38 mouse cellular contexts compared by ENCODE assay signal in genomic region chrX:78369343-78369742, GRCm38 (mm10). TPM values are rescaled to one million over a fixed set of nuclear protein-coding genes. Genes with fewer than 3 reads are reported as not detected.
"Had no signal": no experiment of that assay in that cellular context is flagged by ENCODE, and none has a peak within 500 bp of the region (broad histone marks: within the 10 kb centered on the region; RNA-seq: fewer than 3 reads in every experiment).

Gene 4930480E11Rik, plus strand, starts transcription at chrX:78369643.

- H3K4me3 ChIP-seq: left cerebral cortex, adult 2 months; limb, embryonic 10.5 days; limb, embryonic 12.5 days; limb, embryonic 13.5 days; limb, embryonic 15.5 days; liver, embryonic 12.5 days; liver, embryonic 13.5 days; liver, embryonic 15.5 days; lung, embryonic 15.5 days; megakaryocyte, embryonic 14.5 days; midbrain, embryonic 10.5 days; midbrain, embryonic 12.5 days; midbrain, embryonic 13.5 days; midbrain, embryonic 15.5 days; myocyte had no signal

- H3K4me1 ChIP-seq: limb, embryonic 10.5 days; limb, embryonic 12.5 days; limb, embryonic 13.5 days; limb, embryonic 15.5 days; liver, embryonic 12.5 days; liver, embryonic 13.5 days; liver, embryonic 15.5 days; lung, embryonic 15.5 days; megakaryocyte, embryonic 14.5 days; midbrain, embryonic 10.5 days; midbrain, embryonic 12.5 days; midbrain, embryonic 13.5 days; midbrain, embryonic 15.5 days had no signal

- H3K27me3 ChIP-seq: limb, embryonic 12.5 days; limb, embryonic 13.5 days; limb, embryonic 15.5 days; liver, embryonic 12.5 days; liver, embryonic 13.5 days; liver, embryonic 15.5 days; lung, embryonic 15.5 days; megakaryocyte, embryonic 14.5 days; midbrain, embryonic 12.5 days; midbrain, embryonic 13.5 days; midbrain, embryonic 15.5 days had no signal

- DNase-seq: left cerebral cortex, postnatal 4 days; liver; liver, embryonic 13.5 days; liver, postnatal 0 days; lung, adult 18-20 months; lung, adult 2 months; lung, embryonic 14.5 days; lung, postnatal 10 days; lung, postnatal 14 days; lung, postnatal 36 days; lung, postnatal 4 days; midbrain, embryonic 14.5 days had no signal

- H3K27ac ChIP-seq: left cerebral cortex, adult 2 months; limb, embryonic 10.5 days; limb, embryonic 12.5 days; limb, embryonic 13.5 days; limb, embryonic 15.5 days; liver, embryonic 12.5 days; liver, embryonic 13.5 days; liver, embryonic 14.5 days; liver, embryonic 15.5 days; lung, embryonic 15.5 days; macrophage; midbrain, embryonic 10.5 days; midbrain, embryonic 12.5 days; midbrain, embryonic 13.5 days; midbrain, embryonic 15.5 days had no signal

- H3K36me3 ChIP-seq: limb, embryonic 10.5 days; limb, embryonic 12.5 days; limb, embryonic 13.5 days; limb, embryonic 15.5 days; liver, embryonic 12.5 days; liver, embryonic 13.5 days; liver, embryonic 15.5 days; lung, embryonic 15.5 days; midbrain, embryonic 10.5 days; midbrain, embryonic 12.5 days; midbrain, embryonic 13.5 days; midbrain, embryonic 15.5 days had no signal

RNA-seq across cellular contexts. Expression of gene 4930480E11Rik, which starts in this region (rescaled TPM):
- polyA plus RNA-seq: limb, embryonic 10.5 days; limb, embryonic 11.5 days; limb, embryonic 12.5 days; limb, embryonic 13.5 days; limb, embryonic 14.5 days; limb, embryonic 15.5 days; liver, adult 2 months; liver, embryonic 11.5 days; liver, embryonic 12.5 days; liver, embryonic 13.5 days; liver, embryonic 14.5 days; liver, embryonic 15.5 days; liver, embryonic 16.5 days; liver, postnatal 0 days; lung, adult 2 months; lung, embryonic 14.5 days; lung, embryonic 15.5 days; lung, embryonic 16.5 days; lung, postnatal 0 days; macrophage; midbrain, embryonic 10.5 days; midbrain, embryonic 11.5 days; midbrain, embryonic 12.5 days; midbrain, embryonic 13.5 days; midbrain, embryonic 14.5 days; midbrain, embryonic 15.5 days; midbrain, embryonic 16.5 days; midbrain, postnatal 0 days; myocyte had no signal
